Mouse (Mus musculus) telencephalon, adult 2 months (tissue): Measurements from ENCODE around the gene Fgr.

ENCODE experiments used
- DNase-seq: peaks from one replicate; pipeline ENCODE4 v3.0.0-alpha.2; 2011; ENCODE audit warnings: low read depth, low spot score

Fgr gene

DNA sequence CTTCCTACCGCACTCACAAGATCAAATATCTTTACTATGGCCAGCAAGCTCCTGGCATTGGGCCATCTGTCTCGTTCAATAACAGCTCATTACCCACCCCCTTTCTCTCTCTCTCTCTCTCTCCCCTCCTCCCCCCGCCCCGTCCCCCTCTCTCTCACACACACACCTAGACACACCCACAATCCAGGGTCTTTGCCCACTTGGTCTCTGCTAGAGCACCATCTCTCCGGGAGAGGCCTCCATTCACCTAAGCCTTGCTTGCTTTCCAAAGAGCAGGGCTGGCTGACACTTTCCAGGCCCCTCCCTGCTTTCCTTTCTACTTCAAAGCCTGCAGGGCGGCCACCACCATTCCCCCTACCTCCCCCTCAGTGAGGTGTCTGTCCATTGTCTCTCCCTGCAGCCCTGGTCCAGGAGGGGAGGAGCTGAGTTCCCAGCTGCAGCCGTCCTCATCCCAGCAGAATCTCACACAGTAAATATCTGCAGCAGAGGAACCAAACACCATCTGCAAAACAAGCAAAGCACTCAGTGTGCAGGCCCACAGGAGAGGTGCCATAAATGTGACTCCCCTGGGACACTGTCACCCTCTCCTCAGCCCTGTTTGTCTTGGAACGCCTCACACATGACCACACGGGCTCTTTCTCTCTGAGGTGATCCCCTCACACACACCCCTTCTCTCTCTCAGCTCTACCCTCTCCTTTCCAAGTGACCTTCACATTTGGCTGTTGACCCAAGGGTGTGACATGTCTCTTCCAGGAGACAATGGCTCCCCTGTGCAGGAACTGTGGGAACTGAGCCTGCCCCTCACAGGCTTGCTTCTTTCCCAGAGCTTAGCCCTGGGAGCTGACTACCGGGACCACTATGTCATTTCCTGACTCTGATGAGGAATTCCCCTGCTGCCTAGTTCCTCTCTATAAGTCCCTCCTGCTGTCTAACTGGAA lies 14.9 kb upstream of the Fgr start:
- DNase-seq = no peak

DNA sequence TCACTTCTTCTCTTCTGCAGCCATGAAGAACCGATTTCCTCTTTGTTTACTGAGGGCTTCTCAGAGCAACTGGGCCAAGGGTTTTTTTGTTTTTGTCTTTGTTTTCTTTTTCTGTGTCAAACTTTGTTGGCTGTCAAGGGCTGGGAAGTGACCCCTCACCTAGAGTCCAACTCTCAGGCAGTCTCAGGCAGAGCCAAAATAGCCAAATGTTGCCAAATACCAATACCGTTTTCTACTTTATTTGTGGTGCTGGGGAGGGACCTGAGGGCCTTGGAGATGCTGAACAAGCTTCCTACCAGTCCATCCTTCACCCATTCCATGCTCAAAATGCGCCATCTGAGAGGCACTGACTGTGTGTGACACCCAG lies 14.2 kb upstream of the Fgr start:
- DNase-seq = no peak

DNA sequence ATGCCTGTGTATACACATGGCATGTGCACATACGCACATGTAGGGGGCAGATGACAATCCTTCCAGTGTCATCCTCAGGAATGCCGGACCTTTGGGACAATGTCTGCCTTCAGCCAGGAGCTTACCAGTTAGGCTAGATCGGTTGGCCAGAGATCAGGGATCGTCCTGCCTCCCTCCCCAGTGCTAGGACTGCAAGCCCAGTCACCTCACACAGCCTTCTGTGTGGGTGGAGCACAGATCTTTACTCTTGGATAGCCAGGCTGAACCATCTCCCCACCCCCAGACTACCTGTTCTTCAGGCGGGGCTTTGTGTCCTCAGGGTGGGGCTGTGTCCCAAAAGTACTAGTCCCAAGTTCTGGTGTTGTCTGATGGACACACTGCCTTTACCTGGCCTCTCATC lies 13.6 kb upstream of the Fgr start:
- DNase-seq = no peak

DNA sequence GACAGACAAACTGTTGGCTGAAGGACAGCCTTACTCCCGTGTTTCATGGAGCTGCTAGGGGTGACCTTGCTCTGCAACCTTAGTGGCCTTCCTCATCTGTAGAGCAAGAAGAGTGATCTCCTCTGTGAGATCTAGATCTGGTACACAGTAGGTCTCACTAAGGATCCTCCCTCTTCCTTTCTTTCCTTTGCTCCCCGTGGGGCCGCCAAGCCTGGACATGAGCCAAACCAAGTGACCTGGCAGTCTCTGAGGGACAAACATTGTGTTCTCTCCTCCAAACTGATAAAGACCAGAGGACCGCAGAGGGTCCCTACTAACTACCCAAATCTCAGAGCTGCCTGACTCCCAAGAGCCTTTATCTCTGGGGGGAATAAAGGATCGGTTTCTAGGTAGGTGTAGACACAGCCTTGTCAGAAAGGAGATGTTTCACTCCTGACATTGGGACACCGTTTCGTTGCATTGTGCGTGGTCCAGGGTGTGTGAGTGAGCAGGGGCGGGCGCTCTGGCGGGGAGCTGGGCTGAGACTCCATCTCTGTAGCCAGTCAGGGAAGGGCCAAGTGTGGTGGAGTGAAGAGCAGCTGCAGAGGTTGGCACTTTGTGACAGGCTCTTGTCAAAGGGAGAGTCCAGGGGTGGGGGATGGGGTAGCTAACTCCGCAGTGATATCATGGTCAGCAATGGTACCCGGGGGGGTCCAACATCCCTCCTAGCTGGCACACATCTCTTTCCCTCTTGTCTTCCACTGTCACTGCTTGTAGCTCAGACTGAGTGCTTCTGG lies 12.8 kb upstream of the Fgr start:
- no peak for DNase-seq

- DNase-seq = no peak
Measured at GRCm38 (mm10) chr4:132961866-132962265, 12.0 kb upstream of the Fgr start.

DNA sequence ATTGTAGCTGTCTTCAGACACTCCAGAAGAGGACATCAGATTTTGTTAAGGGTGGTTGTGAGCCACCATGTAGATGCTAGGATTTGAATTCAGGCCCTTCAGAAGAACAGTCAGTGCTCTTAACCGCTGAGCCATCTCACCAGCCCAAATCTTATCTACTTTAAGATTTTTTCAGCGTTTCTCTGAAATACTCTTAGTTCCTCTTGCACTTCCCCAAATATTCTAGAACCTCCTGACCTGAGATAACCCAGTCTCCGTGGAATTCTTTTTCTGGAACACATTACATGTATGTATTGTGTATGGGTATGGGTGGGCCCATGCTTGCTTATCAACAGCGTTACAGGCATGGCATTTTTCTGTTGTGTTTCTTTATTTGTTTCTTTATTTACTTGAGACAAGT lies 11.3 kb upstream of the Fgr start:
- no peak for DNase-seq

DNA sequence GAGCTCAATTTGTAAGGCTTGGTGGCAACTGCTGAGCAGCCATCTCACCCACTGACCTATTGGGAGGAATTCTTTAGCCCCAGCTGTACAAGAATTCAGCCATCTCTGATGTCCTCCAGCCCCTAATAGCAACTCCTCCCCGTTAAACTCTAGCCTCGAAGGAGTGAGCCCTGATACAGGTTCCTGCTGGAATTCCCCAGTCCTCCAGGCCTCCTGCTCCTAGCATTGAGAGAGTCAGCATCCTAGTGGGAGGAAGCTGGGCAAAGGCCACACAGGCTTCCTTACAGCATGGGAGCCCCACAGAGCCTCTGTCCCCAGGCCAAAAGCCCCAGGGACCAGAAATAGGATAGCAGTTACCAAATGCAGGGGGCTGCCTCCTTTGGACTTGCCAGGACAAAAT lies 10.5 kb upstream of the Fgr start:
- DNase-seq = no peak

DNA sequence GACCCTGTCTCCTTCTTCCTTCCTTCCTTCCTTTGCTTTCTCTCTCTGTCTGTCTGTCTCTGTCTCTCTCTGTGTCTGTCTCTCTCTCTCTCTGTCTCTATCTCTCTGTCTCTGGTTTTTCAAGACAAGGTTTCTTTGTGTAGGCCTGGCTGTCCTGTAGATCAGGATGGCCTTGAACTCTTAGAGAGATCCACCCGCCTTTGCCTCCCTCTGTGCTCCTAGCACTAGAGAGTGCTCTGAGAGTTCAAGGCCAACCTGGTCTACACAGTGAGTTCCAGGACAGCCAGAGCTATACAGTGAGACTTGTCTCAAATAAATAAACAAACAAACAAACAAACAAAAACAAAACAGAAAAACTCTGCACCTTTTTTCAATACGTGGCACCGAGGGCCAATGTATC lies 9.8 kb upstream of the Fgr start:
- no peak for DNase-seq

DNA sequence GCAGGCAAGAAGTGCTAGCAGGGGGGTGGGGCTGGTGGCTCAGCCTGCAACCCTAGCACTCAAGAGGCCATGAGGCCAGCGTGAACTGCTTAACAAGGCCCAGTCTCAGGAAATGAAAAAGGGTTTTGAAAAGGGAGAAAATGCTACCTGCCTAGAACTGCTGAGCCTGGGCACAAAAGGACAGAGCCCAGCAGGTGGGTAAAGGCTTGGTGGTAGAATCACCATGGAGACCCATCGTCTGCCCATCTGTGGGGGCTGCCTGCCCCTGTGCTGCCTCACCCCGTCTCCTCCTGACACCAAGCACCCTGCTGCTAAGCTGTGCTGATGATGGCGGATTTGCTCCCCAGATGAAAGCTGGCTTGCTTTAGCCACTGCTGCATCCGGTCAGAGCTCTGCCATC lies 9.4 kb upstream of the Fgr start:
- DNase-seq = no peak

DNA sequence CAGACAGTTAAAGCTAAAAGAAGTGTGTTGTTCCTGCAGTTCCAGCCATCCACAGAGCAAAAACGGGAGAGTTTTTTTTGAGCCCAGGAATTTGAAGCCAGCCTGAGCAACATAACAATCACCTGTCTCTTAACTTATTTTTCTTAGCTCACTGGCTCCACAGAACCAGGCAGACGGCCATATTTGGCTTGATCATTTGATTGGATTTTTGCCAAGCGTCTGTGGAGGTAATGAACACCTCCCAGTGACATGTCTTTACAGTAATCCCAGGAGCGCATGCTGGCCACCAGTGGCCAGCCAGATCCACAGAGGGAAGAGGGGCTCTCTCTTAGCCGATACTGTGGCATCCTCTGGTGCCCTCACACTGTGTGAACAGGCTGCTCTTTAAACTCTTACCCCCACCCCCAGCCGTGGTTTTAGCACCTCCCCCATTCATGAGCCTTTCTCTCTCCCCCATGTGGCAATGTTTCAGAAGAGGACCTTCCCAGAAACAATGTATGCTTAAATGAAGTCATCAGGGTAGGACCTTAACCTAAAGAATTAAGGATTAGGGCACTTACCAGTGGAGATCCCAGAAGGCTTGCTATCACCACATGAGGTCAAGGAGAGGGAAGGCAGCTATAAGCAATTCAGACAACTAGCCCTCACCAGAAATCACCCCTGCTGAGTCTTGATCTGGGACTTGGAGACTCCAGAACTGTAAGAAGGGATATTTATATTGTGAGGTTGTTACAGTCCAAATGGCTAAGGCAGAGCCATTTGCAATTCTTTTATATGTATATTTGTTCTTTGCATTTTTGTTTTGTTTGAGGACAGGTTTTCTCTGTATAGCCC lies 5.6 kb upstream of the Fgr start:
- no peak for DNase-seq

GRCm38 (mm10) chr4:132971601-132972000 lies 2.3 kb upstream of the Fgr start:
- no peak for DNase-seq

GRCm38 (mm10) chr4:132972101-132972500 lies 1.8 kb upstream of the Fgr start:
- no peak for DNase-seq

DNA sequence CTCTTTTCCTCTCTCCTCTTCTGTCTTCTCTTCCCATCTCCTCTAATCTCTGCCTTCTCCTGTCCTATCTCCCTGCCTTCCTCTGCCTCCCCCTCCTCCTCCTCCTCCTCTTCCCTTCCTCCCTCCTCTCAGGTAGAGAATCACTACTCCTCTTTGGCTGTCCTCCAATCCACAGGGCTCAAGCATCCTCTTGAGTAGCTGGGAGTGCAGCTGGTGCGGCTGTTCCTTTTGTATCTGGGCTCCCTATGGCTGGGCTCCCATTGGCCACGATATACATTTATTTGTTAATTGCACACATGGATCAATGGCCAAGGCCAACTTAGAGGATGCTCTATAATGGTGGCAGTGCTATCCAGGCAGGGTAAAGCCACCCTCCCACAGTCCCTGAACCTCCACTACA lies 1.3 kb upstream of the Fgr start:
- DNase-seq = no peak

DNA sequence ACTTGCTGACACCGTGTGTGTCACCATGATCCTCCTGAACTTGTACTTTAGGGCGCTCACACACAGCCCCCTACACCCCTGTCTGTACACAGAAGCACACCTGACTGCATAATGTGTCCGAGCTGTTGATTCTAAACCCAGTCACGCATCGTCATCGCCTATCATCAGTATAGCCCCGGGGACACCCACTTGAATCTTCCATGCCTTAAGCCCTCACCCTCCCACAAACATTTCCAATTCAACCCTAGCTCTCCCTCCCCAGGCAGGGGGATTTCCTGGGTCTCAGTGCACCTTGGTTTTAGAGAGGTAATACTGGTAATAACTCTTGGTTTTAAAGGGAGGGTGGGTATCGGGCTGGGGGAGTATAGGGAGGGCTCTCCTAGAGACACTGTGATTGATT lies 709 bp upstream of the Fgr start:
- DNase-seq = no peak

GRCm38 (mm10) chr4:132974904-132975303 lies 1.0 kb downstream of the Fgr start:
- no peak for DNase-seq

- no peak for DNase-seq
Measured at GRCm38 (mm10) chr4:132975791-132976190, 1.9 kb downstream of the Fgr start.

- DNase-seq = no peak
Measured at GRCm38 (mm10) chr4:132976729-132977128, 2.8 kb downstream of the Fgr start.

DNA sequence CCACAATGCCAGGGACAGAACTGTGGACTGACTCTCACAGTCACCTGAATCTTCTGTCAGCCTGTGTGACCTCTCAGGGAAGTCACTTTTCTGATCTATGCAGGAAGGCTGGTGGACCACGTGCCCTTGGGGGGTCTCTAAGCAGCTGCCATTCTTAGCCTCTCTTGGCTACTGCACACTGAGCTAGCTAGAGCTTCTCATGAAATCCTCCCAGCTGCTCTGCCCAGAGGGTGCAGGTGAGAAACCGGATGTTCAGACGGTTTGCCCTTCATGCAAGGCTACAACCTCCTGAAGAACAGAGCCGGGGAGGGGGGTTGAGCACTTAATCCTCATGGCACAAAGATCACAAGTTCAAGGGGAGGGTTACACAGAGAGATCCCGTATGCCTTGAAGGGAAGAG lies 3.7 kb downstream of the Fgr start:
- DNase-seq = no peak

DNA sequence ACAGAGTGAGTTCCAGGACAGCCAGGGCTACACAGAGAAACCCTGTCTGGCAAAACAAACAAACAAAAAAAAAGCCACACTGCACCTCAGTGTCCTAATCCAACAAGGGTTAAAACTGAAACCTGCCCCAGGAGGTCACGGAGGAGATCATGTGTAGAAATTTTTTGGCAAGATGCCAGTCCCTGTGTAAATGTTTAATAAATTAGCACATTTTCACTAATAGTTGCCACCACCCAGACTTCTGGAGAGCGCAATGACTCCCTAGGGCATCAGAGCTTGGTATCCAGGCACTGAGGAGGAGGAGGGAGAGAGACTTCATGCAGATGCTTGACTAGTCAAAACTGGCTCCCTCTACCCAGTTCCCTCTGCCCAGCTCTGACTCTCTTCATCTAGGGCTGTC lies 5.3 kb downstream of the Fgr start:
- no peak for DNase-seq

- no peak for DNase-seq
Measured at GRCm38 (mm10) chr4:132981621-132982020, 7.7 kb downstream of the Fgr start.

- DNase-seq = no peak
Measured at GRCm38 (mm10) chr4:132982999-132983398, 9.1 kb downstream of the Fgr start.
